Mouse (Mus musculus): ENCODE results near the gene Naxd.

DNA sequence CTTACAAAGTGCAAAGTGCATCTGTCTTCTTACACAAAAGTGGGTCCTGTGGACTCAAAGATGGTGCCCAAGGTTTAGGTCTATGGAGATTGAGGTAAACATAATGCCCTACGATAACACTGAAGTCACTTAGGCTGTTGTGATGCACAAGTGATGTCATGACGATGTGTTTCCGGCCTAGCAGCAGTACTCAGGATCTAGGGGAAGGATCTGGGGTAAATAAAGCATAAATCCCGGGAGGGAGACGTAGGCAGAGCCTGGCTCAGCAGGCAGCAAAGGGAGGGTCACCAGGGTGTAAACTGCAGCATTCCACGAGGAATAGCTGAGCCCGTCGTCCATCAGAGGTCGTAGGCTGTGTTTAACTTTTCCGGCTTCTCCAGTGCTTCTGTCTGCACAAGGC is 11.6 kb downstream of the Naxd start:
- TF ChIP-seq CTCF (IDR thresholded peaks at IDR 0.05; ENCODE audit: low read depth): no peak
- TF ChIP-seq EP300 (IDR thresholded peaks at IDR 0.05; ENCODE audit: low read depth): no peak

All from heart, postnatal 0 days (tissue).